Mouse (Mus musculus): Measurements from ENCODE around the gene Itpka.
A peak's percentile ranks its signal among the peaks of the same experiment; 100 is the strongest.
"Not testable (repeated sequence)": the region's sequence is repeated elsewhere in the genome, so short reads cannot be mapped to it uniquely, and the experiment has no call there.

Itpka gene

DNA sequence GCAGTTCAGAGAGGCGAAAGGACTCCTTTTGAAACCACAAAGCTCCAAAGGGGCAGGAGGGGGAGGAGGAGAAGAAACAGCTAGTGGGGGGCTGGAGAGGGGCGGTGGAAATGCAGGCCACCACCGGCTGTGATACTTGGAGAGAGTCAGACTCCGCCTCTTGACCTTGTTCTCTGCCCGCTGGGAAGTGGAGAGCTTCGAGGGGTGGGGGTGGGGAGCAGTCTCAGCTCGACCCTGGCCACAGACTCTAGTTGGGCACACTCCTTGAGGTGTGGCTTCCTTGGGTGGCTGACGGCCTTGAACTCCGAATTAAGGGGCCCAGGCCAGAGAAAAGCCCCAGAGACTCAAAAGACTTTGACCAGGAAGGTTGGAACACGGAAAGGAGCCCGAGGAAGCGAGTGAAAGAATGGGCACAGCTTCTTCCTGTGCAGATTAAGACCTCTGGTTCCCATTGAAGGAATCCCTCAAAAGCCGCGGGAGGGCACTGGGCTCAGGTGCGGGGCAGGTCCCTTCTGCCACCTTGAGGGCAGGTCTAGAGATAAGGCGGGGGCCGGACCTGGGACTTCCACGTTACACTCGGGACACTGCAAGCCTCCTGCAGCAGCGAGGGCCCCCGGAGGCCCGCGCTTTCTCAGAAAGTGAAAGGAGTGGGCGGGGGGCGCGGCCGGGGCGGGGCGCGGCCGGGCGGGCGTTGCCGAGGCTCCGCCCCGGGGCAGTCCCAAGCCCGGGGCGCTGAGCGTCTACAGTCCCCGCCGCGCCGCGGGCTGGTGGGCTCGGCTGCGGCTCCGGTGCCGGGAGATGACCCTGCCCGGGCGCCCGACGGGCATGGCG, at the start of gene Itpka:
Gene Itpka (plus strand): TSS at position 757 of the 831 bp plus-strand sequence.
- DNase-seq: peak; percentile 78

DNA sequence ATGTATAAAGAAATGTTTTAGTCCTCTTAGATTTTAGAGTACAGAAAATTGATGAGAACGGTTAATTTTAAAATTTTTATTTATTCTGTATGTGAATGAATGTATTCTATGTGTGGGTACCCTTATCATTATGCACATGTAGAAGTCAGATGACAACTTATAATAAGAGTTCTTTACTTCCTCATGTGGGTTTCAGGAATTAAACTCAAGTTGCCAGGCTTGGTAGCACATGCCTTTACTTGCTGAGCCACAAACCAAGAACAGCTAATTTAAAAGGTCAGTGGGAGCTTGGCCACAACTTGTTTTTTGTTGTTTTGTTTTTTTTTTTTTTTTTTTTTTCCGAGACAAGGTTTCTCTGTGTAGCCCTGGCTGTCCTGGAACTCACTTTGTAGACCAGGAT, 47.3 kb upstream of the Itpka start:
- DNase-seq: no peak

DNA sequence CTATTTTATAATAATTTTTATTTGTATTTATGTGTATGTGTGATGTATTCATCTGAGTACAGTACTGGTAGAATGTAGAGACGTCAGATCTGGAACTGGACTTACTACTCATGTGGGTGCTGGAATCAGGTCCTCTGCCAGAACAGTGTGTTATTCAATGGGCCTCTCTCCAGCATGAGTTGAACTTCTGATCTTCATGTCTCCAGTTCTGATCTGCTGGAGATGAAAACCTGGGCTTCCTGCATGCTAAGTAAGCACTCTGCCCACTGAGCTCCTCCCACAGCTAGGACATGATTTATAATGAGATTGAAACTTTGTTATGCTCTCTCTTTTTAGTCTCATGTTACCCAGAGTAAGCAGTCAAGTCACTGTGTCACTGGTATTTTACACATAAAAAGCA, 46.0 kb upstream of the Itpka start:
- DNase-seq: no peak

DNA sequence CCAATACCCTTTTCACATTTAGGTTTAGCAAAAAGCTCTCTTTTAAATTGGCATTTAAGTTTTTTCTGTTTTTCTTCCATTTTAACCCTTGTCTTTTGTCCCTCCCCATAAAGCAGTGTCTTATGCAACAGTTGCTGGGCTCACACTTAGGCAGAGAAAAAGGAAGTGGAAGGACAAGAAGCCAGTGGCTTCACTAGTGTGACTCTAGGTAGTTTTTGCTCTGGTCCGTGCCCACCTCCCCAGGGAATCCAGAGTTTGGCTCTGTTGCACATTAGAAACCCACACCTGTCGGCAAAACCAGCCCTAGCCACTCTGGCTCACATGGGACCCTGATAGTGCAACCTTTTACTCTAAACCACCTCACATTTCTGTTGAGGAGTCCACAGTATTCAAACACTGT, 43.7 kb upstream of the Itpka start:
- no peak for DNase-seq

DNA sequence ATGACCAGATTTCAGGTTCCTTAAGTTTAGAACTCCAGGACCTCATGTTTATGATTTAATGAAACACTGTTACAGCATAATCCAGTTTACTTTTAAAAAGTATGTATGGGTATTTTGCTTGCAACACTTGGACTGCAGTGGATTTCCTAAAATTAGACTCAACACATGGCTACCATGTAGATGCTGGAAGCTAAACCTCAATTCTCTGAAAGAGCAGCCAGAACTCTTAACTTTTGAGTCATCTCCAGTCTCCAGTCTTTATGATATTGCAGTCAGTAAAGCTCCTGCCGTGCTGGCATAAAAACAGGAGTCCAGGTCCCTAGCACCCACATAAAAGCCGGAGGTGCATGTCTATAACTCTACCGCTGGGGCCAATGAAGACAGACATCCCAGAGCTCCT, 42.2 kb upstream of the Itpka start:
- no peak for DNase-seq

DNA sequence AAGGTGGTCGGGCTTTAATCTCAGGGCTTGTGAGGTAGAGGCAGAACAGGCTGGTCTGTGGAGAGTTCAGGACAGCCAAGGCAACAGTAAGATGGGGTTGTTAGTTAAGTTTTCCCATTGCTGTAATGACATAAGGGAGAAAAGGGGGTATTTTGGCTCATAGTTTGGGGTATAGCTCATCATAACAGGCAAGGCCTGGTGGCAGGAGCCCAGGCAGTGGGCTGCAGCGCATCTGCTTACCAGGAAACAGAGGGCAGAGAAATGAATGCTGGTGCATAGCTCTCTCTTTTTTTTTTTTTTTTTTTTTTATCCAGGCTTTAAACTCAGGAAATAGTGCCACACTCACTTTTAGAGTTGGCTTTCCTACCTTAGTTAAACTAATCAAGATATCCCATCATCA, 39.0 kb upstream of the Itpka start:
- no peak for DNase-seq

DNA sequence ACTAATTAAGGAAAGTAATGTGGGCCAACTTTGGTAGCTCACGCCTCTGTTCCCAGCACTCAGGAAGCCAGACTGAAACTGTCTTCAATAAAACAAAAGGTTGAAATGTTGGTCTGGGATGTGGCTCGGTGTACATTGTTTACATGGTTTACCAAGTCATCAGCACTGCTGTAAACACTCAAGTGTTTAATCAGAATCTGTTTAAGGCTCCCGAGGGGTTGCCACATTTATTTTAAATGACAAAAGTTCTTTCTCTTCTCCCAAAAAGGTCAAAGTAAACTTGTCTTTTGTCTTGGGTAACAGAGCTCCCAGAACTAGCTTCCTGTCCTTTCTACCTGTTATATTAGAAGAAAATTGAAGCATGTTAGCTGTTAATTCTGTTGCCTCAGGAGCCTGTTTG, 34.5 kb upstream of the Itpka start:
- no peak for DNase-seq

DNA sequence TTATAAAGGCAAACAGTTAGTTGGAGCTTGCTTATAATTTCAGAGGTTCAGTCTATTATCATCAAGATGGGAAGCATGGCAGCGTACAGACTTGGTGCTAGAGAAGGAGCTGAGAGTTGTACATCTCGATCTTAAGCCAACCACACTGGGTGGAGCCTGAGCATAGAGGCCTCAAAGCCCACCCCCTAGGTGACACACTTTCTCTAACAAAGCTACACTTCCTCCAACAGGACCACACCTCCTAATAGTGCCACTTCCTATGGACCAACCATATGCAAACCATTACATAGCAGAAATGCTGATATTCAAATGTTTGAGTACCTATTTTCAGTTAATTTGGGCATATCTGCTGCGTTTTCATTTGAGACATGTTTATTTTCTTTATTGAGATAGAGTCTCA, 32.1 kb upstream of the Itpka start:
- DNase-seq: no peak

DNA sequence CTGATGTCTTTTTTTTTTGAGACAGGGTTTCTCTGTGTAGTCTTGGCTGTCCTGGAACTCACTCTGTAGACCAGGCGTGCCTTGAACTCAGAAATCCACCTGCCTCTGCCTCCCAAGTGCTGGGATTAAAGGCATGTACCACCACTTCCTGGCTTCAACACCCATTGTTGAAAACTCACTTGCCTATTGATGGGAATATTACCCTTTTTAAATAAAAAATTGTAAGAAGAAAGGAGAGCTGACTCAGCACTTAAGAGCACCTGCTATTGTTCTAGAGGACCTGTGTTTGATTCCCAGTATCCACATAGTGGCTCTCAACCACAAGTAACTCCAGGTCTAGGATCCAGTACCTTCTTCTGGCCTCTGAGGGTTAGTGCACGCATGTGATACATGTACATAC, 26.3 kb upstream of the Itpka start:
- not testable (repeated sequence) for DNase-seq

DNA sequence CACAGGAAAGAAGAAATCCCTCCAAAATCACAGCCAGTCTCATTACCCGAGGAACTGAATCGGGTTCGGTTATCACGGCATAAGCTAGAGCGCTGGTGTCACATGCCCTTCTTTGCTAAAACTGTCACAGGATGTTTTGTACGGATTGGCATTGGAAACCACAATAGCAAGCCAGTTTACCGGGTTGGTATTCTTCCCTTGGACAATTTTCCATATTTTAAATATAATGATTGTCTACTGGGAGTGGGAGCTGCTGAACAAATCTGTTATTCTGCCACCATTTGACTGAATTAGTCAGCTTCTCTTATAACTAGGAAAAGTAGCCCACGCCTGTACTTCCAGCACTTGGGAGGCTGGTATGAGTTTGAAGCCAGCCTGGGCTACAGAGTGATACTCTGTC, 21.1 kb upstream of the Itpka start:
- DNase-seq: no peak

DNA sequence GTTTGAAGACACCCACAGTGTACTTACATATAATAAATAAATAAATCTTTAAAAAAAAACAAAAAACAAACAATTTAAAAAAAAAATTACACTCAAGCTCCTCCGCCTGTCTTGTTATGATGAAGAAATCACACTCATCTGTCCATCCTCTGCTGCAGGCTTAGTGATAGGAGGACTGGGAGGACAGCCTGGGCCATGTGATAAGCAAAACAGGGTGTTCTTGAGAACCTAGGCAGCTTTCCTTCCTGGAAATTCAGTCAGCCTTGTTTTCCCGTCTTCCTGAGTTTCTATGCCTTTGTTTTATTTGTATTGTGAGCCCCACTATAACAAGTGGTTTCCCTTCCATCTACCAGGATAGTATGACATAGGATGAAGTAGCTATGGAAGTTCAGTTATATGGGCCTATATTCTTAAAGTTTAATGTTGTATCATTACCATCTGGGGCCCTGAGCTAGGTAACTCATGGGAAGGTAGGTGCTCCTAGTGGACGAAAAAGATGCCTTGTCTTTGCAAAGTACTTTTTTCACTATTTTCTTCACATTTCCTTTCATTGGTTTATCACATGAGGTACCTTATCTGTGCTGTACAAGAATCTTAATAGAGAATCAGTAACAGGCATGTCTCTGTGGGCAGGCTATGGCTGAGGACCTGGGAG, 14.2 kb upstream of the Itpka start:
- no peak for DNase-seq

DNA sequence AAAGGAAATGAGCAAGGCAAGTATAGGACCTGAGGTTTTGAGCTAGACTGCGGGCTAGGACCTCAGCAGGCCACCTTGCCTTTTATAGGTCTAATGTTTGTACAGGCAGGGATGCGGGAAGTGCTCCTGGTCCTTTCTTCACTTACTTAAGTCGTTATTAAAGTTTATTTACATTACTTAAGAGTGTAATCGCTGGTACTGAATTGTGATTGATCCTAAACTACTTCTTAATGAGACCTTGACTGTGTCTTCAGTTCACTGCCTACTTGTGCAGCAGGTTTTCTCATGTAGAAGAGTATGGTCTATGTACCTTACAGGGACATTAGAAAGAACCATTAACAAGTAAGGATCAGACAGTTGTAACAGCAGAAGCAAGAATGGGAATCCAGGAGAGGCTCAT, 11.4 kb upstream of the Itpka start:
- DNase-seq: no peak

DNA sequence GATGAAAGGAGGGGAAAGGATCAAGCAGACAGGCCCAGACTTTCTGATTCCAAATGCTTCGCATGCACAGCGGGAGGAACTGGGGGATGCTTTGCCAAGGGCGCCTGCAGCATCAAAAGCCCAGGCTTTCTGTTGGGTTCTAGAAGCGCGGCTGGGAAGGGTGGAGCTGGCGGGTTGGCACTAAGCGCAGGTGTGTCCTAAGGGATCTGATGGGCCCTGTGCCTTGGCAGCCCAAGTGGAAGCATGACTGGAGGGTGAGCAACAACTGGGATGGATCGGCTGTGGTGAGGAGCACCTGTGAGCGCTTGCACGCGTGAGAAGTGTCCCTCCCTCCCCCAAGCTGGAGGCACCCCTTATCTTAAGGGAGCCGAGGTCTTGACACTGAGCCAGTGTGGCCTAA, 5.0 kb upstream of the Itpka start:
- DNase-seq: no peak

DNA sequence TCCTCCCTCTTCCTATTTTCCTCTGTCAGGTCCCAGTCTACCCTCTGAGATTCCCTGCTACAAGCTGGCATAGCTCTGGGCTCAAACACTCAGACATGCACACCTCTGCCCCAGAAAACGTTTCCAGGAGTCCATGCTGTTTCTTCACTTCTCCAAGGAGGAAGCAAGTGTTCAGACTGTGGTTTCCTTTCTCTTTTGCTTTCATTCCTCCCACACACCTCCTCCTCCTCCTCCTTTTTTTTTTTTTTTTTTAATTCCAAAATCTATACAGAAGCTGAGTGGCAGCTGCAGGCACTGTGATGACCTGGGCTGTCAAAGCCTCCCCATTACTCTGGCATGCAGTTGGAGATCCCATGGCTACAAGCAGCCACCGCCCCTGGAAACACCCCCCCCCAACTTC, 1.6 kb upstream of the Itpka start:
- no peak for DNase-seq

DNA sequence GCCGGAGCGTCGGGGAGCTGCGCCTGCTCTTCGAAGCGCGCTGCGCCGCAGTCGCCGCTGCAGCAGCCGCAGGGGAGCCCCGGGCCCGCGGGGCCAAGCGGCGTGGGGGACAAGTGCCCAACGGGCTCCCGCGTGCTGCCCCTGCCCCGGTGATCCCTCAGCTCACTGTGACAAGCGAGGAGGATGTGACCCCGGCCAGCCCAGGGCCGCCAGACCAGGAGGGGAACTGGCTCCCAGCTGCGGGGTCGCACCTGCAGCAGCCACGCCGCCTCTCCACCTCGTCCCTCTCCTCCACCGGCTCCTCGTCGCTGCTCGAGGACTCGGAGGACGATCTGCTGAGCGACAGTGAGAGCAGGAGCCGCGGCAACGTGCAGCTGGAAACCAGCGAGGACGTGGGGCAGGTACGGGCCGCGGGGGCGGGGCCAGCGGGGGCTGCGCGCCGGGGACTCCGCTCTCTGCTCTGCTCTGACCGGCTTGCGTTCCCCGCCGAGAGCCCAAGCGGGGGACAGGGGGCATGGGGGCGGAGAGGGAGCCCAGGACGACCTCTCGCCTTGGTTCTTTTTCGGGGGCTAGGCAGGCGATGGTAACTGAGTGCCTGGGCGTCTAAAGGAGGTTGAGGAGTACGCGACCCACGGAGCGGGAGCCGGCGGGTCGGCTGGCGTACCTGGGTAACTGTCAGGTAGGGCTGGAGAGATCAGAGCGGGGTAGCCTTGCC, 481 bp downstream of the Itpka start:
- DNase-seq: peak; percentile 78

DNA sequence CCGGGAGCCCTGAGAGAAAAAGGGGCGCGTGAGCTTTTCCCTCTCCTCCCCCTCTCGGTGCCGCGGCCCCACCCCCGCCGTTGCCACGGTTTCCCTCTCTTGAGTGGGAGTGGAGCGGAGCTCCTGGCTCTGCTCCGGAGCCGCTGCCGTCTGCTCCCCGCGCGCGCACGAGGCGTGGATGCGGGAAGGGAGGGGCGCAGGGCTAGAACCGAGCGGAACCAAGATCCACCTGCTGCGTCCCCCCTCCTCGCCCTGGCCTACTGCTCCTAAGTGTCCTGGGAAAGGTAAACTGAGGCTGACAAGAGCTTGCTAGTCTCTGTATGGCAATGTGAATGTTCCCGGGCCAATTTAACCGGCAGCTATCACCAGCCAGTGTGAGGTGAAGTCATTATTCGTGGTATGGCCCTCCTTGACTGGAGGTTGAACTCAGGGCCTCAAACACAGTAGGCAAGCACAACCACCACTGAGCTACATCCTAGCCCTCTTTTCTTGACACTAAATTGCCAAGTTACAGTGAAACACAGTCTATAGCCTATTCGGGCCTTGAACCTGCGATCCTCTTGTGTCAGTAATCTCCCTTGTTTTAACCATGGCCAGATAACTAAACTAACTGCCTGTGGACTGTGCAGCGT, 1.2 kb downstream of the Itpka start:
- DNase-seq: peak; percentile 44

DNA sequence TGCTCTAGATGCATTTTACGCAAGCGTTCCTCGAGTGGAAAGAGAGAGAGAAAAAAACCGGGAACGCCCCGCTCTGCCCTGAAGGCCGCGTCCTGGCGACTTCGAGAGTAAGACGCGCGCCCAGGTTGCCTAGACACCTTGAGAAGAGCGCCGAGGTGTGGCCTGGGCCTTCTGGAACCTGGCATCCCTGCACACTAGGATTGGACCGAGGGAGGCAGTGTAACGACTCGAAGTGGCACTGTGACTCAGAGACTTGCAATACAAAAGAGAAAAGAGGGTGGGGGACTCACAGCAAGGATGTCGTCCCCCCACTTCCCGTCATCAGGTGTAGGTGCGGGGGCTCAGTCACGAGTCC, 1.6 kb downstream of the Itpka start:
- DNase-seq: no peak

DNA sequence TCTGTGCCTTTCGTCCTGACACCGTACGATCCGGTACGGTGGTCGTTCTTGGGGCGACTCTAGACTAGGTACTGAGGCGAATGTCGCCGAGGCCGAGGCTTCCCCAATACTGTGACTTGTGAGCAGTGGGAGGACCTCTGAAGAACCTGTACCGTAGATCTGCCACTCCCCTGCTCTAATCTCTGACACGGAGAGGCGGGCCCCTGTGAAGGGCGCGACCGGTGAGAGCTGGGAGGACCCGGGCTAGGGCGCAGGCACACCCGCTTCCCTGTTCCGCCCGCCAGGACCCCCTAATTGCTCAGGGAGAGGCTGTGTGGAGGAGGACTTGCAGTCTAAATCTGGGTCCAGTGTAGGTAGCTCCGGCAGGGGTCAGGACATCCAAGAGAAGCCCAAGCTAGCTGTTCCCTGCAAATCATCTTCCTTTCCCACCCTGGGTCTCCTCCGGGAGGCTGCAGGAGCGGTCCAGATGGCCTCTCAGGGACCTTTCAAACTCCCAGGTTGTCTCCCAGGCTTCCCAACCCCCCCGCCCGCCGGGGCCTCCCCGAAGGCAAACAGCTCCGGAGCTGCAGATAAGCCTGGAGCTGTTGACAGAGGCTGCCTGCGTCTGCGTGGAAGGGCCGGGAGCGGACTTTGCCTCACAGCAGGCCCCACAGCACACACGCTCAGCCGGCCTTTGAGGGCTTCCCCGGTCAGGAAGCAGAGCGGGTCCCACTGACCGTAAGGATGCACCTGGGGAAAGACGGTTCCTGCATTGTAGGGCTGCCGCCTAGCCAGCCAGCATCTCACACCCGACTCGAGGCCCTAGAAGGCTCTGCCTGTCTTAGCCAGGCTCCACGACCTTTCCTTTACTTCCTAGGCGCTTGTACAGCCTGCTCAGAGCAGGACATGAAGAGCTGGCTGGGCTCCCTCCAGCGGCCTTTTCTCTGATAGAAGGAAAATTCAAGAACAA, 2.3 kb downstream of the Itpka start:
- DNase-seq: peak; percentile 34

DNA sequence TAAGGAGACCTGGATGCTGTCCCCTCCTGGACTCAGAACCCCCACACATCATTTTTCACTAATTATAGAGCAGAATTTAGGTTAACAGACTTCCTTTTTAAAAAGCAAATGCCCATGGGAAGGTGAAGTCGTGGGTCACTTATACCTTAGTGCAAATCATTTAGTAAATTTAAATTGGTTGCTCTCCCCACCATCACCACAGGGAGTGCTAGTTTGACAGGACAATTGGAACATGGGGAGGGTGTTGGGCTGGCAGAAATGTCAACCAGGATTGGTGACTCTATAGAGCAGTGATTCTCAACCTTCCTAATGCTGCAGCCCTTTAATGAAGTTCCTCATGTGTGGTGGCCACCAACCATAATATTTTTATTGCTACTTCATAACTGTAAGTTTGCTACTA, 3.1 kb downstream of the Itpka start:
- no peak for DNase-seq

DNA sequence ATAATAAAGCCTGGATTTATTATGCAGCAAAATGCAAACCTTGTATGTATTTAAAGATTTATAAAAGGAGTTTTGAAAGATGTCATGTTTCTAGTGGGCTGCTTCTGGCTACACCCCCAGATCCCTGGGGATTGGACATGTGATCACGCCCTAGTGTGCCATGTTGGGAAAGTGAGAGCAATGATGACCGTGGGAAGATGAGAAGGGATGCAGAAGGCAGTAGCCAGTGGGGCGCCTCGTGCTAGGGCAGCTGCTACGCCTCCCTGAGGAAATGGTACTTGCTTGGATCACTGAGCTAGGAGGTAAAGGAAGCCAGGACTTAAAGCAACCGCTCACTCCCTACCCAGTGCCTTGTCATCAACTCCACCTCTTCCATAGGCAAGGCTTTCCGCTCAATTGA, 5.4 kb downstream of the Itpka start:
- DNase-seq: no peak

DNA sequence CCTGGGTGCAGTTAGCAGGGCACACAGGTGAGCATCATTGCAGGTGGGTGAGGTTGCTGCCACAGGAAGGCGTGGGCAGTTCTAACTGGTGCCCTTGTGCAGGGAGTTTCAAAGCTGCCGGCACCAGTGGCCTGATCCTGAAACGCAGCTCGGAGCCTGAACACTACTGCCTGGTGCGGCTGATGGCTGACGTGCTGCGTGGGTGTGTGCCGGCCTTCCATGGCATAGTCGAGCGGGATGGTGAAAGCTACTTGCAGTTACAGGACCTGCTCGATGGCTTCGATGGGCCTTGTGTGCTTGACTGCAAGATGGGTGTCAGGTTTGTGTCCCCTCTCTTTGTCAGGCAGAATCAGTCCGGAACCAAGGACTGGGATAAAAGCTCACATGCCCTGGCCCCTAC, 7.1 kb downstream of the Itpka start:
- DNase-seq: no peak

DNA sequence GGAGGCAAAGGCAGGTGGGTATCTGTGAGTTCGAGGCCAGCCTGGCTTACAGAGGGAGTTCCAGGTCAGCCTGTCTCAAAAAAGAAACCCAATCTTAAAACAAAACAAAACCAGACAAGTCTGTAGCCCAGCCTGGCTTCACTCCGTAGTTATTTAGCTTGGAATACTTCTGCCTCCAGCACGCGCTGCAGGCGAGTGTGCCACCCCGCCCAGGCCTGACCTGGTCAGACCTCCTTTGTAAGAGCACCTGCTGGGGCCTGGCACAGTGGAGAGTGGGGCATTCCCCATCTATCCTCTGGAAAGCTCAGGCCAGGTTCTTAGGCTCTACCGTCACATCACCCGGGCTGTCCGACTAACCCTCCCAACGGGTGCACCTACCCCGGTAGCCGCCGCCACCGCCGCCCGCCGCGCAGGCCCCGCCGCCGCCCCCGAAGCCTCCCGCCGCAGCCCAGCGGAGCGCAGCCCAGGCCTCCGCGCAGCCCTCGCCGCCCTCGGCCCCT, 15.5 kb downstream of the Itpka start:
- DNase-seq: no peak
